Mouse (Mus musculus) heart, embryonic 12.5 days (tissue): Measurements from ENCODE around the gene Mbnl1. TPM values are rescaled to one million over a fixed set of nuclear protein-coding genes. Genes with fewer than 3 reads are reported as not detected.
"Not testable (repeated sequence)": the region's sequence is repeated elsewhere in the genome, so short reads cannot be mapped to it uniquely, and the experiment has no call there.

ENCODE experiments used
- ATAC-seq: fragments of 200-750 bp; cut with Nextera tagmentation; 2 replicates; pipeline ENCODE4 v1.8.0; 2017; ENCODE audit warnings: moderate TSS enrichment, moderate library complexity; ENCODE audit not compliant: insufficient number of reproducible peaks, low FRiP score
- H3K27ac ChIP-seq: fragments of 300-500 bp; sonication (generic); 2 replicates; pipeline ENCODE4 v1.5.1; 2016; ENCODE audit warnings: mild to moderate bottlenecking, moderate library complexity; ENCODE audit not compliant: poor library complexity, severe bottlenecking
- H3K27me3 ChIP-seq: fragments of 300-500 bp; sonication (generic); replicated peaks from 2 replicates; pipeline ENCODE4 v1.6.1; 2016; ENCODE audit warnings: mild to moderate bottlenecking, moderate library complexity
- H3K36me3 ChIP-seq: fragments of 300-500 bp; sonication (generic); 2 replicates; pipeline ENCODE4 v1.6.1; 2016; ENCODE audit warnings: mild to moderate bottlenecking, moderate library complexity
- H3K4me1 ChIP-seq: fragments of 300-500 bp; sonication (generic); replicated peaks from 2 replicates; pipeline ENCODE4 v1.6.1; 2016; ENCODE audit warnings: mild to moderate bottlenecking
- H3K4me2 ChIP-seq: fragments of 300-500 bp; sonication (generic); 2 replicates; pipeline ENCODE4 v1.6.1; 2016; ENCODE audit warnings: mild to moderate bottlenecking, moderate library complexity
- H3K4me3 ChIP-seq: fragments of 300-500 bp; sonication (generic); 2 replicates; pipeline ENCODE4 v1.5.1; 2016; ENCODE audit warnings: mild to moderate bottlenecking
- H3K9ac ChIP-seq: fragments of 300-500 bp; sonication (generic); 2 replicates; pipeline ENCODE4 v1.6.1; 2016; ENCODE audit warnings: mild to moderate bottlenecking, moderate library complexity
- H3K9me3 ChIP-seq: fragments of 300-500 bp; sonication (generic); replicated peaks from 2 replicates; pipeline ENCODE4 v1.6.1; 2016; ENCODE audit warnings: mild to moderate bottlenecking, moderate library complexity
- WGBS: fragments of 180-500 bp; shearing (Covaris S2); methylation state at CpG from one replicate; pipeline ENCODE4 v1.1.7; 2016; 5-methylcytosine and 5-hydroxymethylcytosine counted together
- polyA plus RNA-seq: library from polyadenylated mRNA; unstranded; fragments of >200 nt; fragmentation: Nextera tagmentation; extraction: Ambion mirVana; gene quantifications from 2 replicates; pipeline ENCODE4 v1.2.1, GENCODE M21; 2016

The Mbnl1 gene
- polyA plus RNA-seq: 77.4 and 78.4 TPM in 2 replicates

GRCm38 (mm10) chr3:60472681-60473177, at the start of gene Mbnl1:
Gene Mbnl1 (plus strand): TSS chr3:60472830.
- Histone ChIP-seq H3K36me3 (no peaks in the 10 kb centered on the region), H3K9ac (no peak within 1 kb of the TSS), H3K27ac (no peak within 1 kb of the TSS), H3K4me2 (no peak within 1 kb of the TSS), H3K4me3 (no peak within 1 kb of the TSS), H3K4me1 (0 out of 2 replicates have a peak, but pooled peaks cover 4% of the 10 kb centered on the region), H3K9me3 (no peaks in the 10 kb centered on the region), H3K27me3 (no peaks in the 10 kb centered on the region)
- WGBS: 64% methylated on average over 5 of the region's 5 CpGs
- ATAC-seq: no peak

DNA sequence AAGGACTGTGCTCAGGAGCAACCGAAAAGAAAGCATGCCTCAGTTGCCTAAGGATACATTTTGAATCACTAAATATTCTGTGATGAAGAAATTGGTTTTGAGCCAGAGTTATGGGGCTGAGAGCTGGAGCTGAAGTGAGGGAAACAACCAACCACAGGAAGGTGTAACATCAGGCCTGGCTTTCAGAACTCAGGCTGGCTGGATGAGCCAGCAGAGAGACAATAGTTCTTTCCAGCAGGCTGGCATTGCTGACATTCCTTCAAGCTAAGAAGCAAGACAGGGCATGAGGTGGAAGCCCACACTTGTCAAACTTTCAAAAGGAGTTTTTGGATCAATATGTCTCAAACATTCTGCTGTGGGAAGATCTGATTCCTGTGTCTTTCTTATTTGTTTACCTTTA, 48.5 kb upstream of the Mbnl1 start:
- no peak for ATAC-seq
- 81% methylated on average over 1 of the region's 1 CpGs for WGBS

GRCm38 (mm10) chr3:60429049-60429448, 43.6 kb upstream of the Mbnl1 start:
- ATAC-seq: no peak
- no peaks in the 10 kb centered on the region for H3K27me3 ChIP-seq
- H3K4me3 ChIP-seq: no peak overlapping the region
- no peaks in the 10 kb centered on the region for H3K4me1 ChIP-seq
- no peak overlapping the region for H3K27ac ChIP-seq
- H3K4me2 ChIP-seq: no peak overlapping the region
- no peaks in the 10 kb centered on the region for H3K36me3 ChIP-seq
- WGBS: 80% methylated on average over 5 of the region's 5 CpGs
- H3K9me3 ChIP-seq: no peaks in the 10 kb centered on the region
- no peak overlapping the region for H3K9ac ChIP-seq

More for the DNA sequence above, 48.5 kb upstream of the Mbnl1 start:
- Histone ChIP-seq H3K4me3 (no peak overlapping the region), H3K9me3 (no peaks in the 10 kb centered on the region), H3K4me1 (no peaks in the 10 kb centered on the region), H3K36me3 (no peaks in the 10 kb centered on the region), H3K4me2 (no peak overlapping the region), H3K9ac (no peak overlapping the region), H3K27me3 (no peaks in the 10 kb centered on the region), H3K27ac (no peak overlapping the region)

- Histone ChIP-seq H3K27me3 (no peaks in the 10 kb centered on the region), H3K9me3 (no peaks in the 10 kb centered on the region), H3K4me3 (no peak overlapping the region), H3K9ac (no peak overlapping the region), H3K36me3 (no peaks in the 10 kb centered on the region), H3K4me1 (no peaks in the 10 kb centered on the region), H3K27ac (no peak overlapping the region), H3K4me2 (no peak overlapping the region)
- no peak for ATAC-seq
Measured at GRCm38 (mm10) chr3:60437254-60437653, 35.4 kb upstream of the Mbnl1 start.

GRCm38 (mm10) chr3:60437678-60438232, 34.9 kb upstream of the Mbnl1 start:
- H3K27me3 ChIP-seq: no peaks in the 10 kb centered on the region
- no peaks in the 10 kb centered on the region for H3K4me1 ChIP-seq
- WGBS: 61% methylated on average over 1 of the region's 1 CpGs
- ATAC-seq: no peak
- H3K4me2 ChIP-seq: no peak overlapping the region
- H3K4me3 ChIP-seq: no peak overlapping the region
- H3K36me3 ChIP-seq: no peaks in the 10 kb centered on the region
- H3K9me3 ChIP-seq: no peaks in the 10 kb centered on the region
- no peak overlapping the region for H3K9ac ChIP-seq
- no peak overlapping the region for H3K27ac ChIP-seq

- Histone ChIP-seq H3K4me3 (no peak overlapping the region), H3K4me1 (no peaks in the 10 kb centered on the region), H3K9ac (no peak overlapping the region), H3K36me3 (no peaks in the 10 kb centered on the region), H3K9me3 (no peaks in the 10 kb centered on the region), H3K27me3 (no peaks in the 10 kb centered on the region), H3K27ac (no peak overlapping the region), H3K4me2 (no peak overlapping the region)
- no peak for ATAC-seq
- WGBS: 83% methylated on average over 1 of the region's 1 CpGs
Measured at GRCm38 (mm10) chr3:60438715-60439114, 33.9 kb upstream of the Mbnl1 start.

DNA sequence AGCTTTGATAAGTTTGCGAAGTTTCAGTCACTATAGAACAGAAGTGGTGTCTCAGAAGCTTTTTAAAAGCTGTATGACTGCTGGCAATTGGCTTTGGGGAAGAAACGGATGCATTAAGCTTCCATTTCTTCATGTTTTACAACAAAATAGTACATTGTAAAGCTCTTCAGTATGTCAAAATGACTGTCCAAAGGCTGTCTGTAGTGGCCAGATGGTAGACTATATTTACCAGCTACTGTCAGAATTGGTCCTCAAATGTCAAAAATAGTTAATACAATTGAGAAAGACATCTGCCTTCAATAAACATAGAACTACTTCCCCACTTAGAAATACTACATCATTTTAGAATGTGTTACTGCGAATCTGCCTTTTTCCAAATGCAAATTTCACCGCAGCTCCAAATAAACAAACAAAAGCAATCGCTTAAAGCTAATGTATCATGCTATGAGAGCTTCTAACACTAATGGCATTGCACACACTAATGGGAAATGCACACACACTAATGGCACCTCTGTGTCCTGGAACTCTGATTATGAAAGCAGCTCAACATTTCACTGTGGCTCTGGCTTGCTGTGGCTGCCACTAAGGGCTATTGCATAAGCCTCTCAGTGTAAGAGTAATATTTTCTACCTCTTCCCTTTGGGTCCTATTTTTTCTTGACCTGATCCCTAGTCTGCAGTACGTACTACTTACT, 10.7 kb upstream of the Mbnl1 start:
- H3K4me1 ChIP-seq: no peaks in the 10 kb centered on the region
- H3K27me3 ChIP-seq: no peaks in the 10 kb centered on the region
- WGBS: 90% methylated on average over 6 of the region's 6 CpGs
- no peak overlapping the region for H3K4me2 ChIP-seq
- H3K9me3 ChIP-seq: no peaks in the 10 kb centered on the region
- no peak for ATAC-seq
- H3K36me3 ChIP-seq: no peaks in the 10 kb centered on the region
- no peak overlapping the region for H3K27ac ChIP-seq
- H3K9ac ChIP-seq: no peak overlapping the region
- no peak overlapping the region for H3K4me3 ChIP-seq

DNA sequence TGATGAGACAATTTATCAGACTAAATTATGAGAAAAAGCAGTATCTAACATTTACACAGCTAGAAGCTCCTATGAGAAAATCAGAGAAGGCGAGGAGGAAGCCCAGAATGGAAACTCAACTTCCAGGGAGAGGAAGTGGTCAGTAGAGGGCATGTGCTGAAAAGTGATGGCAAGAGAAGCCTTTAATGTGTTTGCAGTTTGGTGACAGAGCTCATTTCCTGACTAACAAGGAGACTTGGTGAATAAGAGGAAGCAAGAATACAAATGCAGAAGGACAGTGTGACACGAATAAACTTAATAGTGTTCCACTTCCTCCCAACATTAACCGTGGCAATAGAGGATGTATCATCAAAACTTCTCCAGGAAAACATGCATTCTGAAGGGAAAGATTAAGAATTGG, 4.0 kb upstream of the Mbnl1 start:
- not testable (repeated sequence) for H3K27ac ChIP-seq, H3K36me3 ChIP-seq, H3K4me3 ChIP-seq, H3K27me3 ChIP-seq, ATAC-seq, H3K4me1 ChIP-seq, H3K9me3 ChIP-seq, H3K9ac ChIP-seq, H3K4me2 ChIP-seq
- 70% methylated on average over 2 of the region's 3 CpGs for WGBS

- ATAC-seq, H3K27me3 ChIP-seq, H3K36me3 ChIP-seq, H3K4me2 ChIP-seq, H3K9me3 ChIP-seq, H3K27ac ChIP-seq, H3K9ac ChIP-seq, H3K4me3 ChIP-seq, H3K4me1 ChIP-seq: not testable (repeated sequence)
- 86% methylated on average over 2 of the region's 3 CpGs for WGBS
Measured at GRCm38 (mm10) chr3:60469170-60469805, 3.3 kb upstream of the Mbnl1 start.

DNA sequence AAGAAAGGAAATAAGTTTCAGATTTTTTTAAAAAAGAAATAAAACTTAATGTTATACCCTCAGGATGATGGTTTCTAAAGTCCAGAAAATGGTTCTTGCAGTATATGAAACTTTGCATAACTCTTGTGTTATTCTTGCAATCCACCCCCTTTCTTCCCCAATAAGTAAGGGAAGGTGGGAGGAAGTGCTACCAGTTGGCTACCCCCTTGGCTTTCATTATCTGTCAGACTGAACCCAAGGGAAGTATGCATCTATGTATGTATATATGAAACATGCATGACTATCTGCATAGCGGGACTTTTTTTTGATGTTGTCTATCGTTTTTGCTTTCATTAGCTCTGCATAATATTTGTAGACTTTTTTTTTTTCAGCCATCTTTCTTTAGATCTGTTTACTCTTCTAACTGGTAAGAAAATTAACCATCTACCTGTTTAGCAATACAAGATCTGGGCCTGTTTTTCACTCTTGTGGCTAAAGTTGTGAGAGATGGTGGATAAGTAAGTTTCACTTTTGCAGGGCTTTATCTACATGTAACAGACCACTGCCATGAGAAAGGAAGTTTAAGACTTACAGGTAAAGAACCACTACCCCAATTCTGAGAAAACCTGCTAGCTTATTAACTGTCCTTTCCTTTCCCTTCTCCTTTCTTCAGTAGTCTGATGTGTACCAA, 484 bp upstream of the Mbnl1 start:
- H3K9ac ChIP-seq: no peak overlapping the region
- H3K36me3 ChIP-seq: no peaks in the 10 kb centered on the region
- H3K4me3 ChIP-seq: no peak overlapping the region
- H3K4me2 ChIP-seq: no peak overlapping the region
- H3K27me3 ChIP-seq: no peaks in the 10 kb centered on the region
- H3K27ac ChIP-seq: no peak overlapping the region
- 0 out of 2 replicates have a peak, but pooled peaks cover 4% of the 10 kb centered on the region for H3K4me1 ChIP-seq
- WGBS: 74% methylated on average over 2 of the region's 2 CpGs
- H3K9me3 ChIP-seq: no peaks in the 10 kb centered on the region
- ATAC-seq: no peak
